Mouse (Mus musculus): ENCODE measurements at regions not wholly inside any gene's neighbourhood (a gene's known extent, or its start where the extent isn't known, plus 50 kb on each side); places are given as distances from the start of the nearest gene placed in this dataset.

DNA sequence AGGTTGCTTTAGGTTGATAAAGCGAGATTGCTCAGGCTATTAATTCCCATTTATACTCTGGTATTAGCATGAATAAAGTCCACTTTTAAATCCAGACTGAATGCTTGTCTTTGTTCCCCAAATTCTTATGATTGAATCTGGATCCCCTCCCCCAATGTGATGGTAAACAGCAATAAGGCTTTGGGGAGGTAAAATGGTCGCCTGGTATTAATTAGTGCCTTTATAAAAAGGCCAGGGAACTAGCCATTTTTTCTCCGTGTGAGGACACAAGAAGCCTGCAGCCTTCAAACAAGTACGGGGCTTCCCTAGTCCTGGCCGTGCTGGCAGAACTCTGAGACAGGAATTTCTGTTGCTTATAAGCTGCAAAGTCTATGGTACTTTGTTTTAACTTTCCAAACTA lies 81.1 kb upstream of the Igfbp7 start:
- TF ChIP-seq CTCF (IDR thresholded peaks at IDR 0.05; ENCODE audit: low read depth) (no peak), EP300 (IDR thresholded peaks at IDR 0.05; ENCODE audit: low read depth) (no peak)

Measured in liver, postnatal 0 days (tissue).